Mouse (Mus musculus): ENCODE measurements around the gene Gm48551.

Gm48551 gene

DNA sequence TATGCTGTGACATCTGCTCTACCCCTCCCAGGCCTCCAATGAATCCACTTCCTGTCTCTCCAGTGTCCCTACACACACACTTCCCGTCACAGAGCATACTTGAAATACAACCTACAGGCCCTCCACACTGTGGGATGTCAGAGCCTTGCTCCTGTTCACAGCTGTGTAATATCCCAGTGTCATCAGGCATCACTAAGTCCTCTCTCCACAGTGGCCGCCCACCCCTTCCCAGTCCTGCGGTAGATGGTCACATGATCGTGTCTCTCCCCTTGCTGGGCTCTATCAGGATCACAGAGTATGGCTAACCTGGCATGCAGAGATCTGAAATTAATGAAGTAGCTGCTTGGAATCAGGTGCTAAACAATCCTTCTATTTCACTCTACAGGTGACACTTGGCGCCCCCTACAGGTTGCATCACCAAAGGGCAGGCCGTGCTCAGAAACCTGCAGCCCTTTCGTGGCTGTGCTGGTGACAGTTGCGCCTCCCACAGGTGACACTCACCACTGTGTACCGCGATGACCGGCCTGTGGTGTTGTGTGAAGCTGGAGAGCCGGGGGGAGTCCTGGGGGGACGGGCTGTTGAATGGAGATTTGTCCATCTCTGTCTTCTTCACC, 21.4 kb downstream of the Gm48551 start:
- DNase-seq: peak in 1 of 2 experiments; percentile 80

- no peak for DNase-seq
These were observed 22.5 kb downstream of the Gm48551 start for GRCm38 (mm10) chr10:81406504-81407440.

GRCm38 (mm10) chr10:81407539-81408423, 23.5 kb downstream of the Gm48551 start:
- DNase-seq: peak; percentile 90

GRCm38 (mm10) chr10:81408424-81408729, 24.1 kb downstream of the Gm48551 start:
- DNase-seq: no peak

DNA sequence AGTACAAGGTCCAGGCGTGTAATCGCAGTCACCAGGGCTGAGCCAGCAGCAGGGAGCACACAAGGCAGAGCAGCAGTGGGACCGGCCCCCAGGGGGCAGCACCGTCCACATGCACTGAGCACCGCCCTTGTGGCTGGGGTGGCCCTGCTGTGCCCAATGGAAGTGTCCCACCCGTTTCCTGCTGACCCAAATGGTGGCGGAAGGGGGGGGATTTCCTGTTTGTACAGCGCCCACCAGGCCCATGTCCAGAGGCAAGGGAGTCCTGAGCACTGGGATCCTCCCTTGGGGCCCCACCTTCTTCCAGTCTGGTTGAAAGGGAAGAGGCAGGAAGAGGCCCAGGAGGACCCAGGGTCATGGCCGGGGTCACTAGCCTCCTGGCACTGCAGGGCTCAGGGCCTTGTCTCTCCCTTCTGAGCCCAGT, 24.6 kb downstream of the Gm48551 start:
- DNase-seq: peak; percentile 94 to 96

DNA sequence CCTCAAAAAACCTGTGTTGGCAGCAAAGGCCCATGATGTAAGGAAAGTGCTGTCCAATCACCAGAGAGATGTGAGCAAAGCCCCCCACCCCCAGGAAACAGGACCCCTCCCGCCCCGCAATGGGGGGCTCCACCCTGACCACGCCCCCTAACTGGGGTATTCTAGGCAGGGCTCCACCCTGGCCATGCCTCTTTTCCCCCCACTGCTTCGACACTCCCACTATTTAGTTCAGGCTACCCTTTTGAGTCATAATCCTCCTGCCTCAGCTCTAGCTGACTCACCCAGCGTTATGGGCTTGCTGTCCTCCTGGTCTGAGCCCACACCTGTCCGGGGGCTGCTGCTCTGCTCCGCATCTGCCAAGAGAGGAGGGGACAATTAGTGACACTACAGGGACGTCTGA, 25.1 kb downstream of the Gm48551 start:
- no peak for DNase-seq

DNA sequence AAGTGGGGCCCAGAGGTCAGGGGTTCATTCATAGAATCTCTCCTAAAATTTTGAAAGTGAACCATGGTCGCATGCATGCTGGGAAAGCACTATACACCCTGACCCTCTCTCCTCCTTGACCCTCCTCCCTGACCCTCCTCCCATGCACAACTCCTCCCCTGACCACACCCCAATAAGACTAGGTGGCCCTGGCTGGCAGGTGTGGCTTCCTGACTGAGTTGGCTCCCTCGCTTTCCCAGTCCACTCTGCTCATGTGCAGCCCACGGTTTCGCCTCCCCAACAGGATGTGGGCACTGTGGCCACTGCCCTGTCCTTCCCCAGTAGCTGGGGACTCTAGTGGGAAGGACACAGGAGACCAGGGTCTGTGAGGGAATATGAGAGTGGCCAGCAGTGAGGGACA, 26.1 kb downstream of the Gm48551 start:
- DNase-seq: no peak

DNA sequence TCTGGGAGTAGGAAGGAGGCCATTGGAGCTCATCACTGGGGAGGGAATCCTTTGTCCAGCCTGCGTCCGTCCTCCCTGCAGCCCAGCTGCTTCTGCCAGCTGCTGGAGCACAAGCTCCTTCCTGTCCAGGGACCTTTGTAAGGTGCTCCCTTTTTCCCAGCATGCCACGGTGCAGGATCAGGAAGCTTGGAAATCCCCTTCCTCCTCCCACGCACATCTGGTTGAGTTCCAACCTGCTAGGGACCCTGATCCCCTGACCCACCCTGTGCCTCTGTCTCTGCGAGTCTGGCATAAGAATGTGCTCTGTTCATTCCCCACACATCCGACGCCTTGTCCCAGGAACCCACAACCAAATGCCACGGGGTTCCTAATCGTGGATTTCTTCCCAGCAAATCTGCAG, 26.7 kb downstream of the Gm48551 start:
- DNase-seq: no peak

DNA sequence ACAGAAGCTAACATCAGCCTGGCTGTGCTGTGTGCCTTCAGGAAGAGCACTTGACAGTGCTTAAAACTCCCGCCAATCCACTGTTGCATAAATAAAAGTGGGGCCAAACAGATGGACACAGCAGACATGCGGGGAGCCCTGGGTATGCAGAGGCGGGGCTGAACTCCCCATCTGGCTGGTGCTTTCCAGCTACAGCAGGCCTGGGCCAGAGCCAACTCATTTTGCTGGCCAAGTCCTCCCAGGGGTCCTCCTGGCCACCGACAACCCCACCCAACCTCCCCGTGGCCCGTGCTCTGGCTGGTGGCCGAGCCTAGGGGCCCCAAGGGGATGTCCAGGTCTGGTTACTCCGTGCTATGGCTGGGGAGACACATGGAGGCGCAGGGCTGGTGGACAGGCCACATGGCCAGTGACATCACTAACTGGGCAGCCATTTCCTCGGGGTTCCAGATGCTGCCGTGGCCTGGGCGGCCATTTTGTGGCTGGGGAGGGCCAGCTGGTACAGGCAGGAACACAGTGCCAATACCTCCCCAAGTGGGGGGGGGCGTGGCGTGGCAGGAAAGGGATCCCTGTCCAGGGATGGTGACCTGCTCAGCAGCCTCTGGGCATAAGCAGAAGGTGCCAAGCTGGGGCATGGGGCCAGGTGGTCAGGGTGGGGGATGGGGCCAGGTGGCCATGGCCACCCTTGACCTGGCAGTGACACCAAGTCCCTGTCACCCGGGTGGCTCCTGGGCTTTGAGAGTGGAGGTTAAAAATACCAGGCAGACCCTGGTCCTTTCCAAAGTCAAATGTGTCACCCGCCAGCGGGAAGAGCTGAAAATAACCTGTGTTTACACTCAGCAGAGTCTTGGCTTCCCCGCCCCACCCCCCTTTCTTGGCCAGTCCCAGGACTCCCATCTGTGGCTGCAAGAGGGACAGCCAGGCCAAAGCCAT, 27.5 kb downstream of the Gm48551 start:
- peak; percentile 80 to 91 for DNase-seq

DNA sequence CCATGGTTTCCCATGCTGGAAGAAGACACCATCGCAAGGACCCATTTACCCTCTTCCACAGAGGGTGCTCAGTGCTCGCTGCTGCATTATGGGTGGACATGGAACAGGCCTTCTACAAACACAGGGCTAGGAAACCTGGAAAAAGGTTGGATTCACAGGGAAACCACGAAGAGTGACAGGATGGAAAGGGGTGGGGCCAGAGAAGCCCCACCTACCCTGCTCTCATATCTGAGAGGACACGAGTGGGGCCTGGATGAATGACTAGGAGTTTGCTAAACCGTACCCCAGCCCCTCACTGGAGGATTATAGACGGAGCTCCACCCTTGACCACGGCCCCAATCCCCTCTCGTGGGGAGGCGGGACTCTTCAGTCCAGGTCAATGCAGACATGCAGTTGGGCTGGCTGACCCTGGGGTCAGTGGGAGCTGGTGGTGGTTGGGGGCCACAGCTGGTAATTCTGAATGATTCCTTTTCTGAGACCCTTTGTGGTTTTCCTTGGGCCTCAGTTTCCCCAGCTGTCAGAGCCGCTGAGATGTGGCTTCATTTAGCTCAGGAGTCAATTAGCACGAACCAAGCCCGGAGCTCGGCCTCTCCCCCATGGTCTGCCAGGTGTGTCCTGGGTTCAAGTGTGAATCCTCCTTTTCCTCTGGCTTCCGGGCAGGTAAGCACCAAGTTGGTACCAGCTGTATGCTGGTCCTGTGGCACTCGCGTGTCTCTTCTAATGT, 28.5 kb downstream of the Gm48551 start:
- no peak for DNase-seq

GRCm38 (mm10) chr10:81413310-81414261, 29.3 kb downstream of the Gm48551 start:
- peak; percentile 90 to 93 for DNase-seq

DNA sequence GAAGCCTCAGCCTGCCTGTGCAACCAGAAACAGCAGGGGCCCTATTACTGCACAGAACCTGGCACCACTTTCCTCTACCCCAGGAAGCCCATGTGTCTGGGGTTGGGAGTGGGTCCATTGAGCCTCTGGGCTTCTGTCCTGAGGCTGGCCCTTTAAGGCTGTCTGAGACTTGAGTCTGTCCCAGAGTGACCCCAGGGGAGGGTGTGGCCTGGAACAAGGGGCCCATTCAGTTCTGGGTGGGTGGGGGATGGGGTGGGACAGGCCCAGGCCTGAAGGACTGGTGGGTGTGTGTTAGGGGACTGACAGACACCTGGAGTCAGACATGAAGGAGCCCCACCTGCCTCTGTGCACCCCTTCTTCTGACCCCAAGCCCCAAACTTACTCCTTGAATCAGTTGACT, 30.4 kb downstream of the Gm48551 start:
- peak in 1 of 2 experiments; percentile 57 for DNase-seq

DNA sequence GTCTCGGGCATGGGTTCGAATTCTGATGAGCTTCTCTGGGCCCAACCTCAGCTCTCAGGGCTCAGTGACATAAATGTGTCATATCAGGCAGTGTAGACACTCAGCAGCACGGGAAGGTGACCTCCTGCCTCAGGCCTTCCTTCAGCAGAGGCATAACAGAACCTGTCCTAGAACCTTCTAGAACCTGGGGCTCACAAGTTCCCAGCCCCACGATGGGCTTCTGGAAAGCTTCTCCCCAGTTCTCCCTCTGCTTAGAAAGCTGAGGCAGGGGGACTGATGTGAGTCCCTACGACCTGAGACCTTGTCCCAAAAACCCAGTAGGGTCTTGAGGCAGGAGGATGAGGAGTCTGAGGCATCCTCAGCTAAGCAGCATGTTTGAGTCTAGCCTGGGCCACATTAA, 30.9 kb downstream of the Gm48551 start:
- DNase-seq: no peak

GRCm38 (mm10) chr10:81415549-81416310, 31.5 kb downstream of the Gm48551 start:
- no peak for DNase-seq

- peak; percentile 86 to 93 for DNase-seq
These were observed 32.4 kb downstream of the Gm48551 start for GRCm38 (mm10) chr10:81416581-81417226.

GRCm38 (mm10) chr10:81417227-81418215, 33.3 kb downstream of the Gm48551 start:
- peak in 1 of 2 experiments; percentile 21 for DNase-seq
